Mouse (Mus musculus) hindbrain, embryonic 10.5 days (tissue): ENCODE data around the gene Gm28230. TPM values are rescaled to one million over a fixed set of nuclear protein-coding genes. Genes with fewer than 3 reads are reported as not detected.

Experiments used
- DNase-seq: peaks from one replicate; pipeline ENCODE4 v3.0.0-alpha.2; 2017; ENCODE audit warnings: low spot score
- H3K27ac ChIP-seq: fragments of 300-500 bp; sonication (generic); 2 replicates; pipeline ENCODE4 v1.5.1; 2016; ENCODE audit warnings: mild to moderate bottlenecking, moderate library complexity
- H3K27me3 ChIP-seq: fragments of 300-500 bp; sonication (generic); 2 replicates; pipeline ENCODE4 v1.6.1; 2016; ENCODE audit warnings: mild to moderate bottlenecking; ENCODE audit not compliant: poor library complexity, insufficient read depth, severe bottlenecking
- H3K36me3 ChIP-seq: fragments of 300-500 bp; sonication (generic); 2 replicates; pipeline ENCODE4 v1.6.1; 2016; ENCODE audit warnings: mild to moderate bottlenecking, moderate library complexity
- H3K4me1 ChIP-seq: fragments of 300-500 bp; sonication (generic); replicated peaks from 2 replicates; pipeline ENCODE4 v1.6.1; 2016; ENCODE audit warnings: mild to moderate bottlenecking
- H3K4me3 ChIP-seq: fragments of 300-500 bp; sonication (generic); 2 replicates; pipeline ENCODE4 v1.5.1; 2016; ENCODE audit warnings: mild to moderate bottlenecking, moderate library complexity
- H3K9me3 ChIP-seq: fragments of 300-500 bp; sonication (generic); 2 replicates; pipeline ENCODE4 v1.6.1; 2016; ENCODE audit warnings: mild to moderate bottlenecking, moderate library complexity
- WGBS: fragments of 180-500 bp; shearing (Covaris S2); methylation state at CpG from one replicate; pipeline ENCODE4 v1.1.7; 2016; 5-methylcytosine and 5-hydroxymethylcytosine counted together
- polyA plus RNA-seq: library from polyadenylated mRNA; unstranded; fragments of >200 nt; fragmentation: Nextera tagmentation; extraction: Ambion mirVana; gene quantifications from 2 replicates; pipeline ENCODE4 v1.2.1, GENCODE M21; 2016

Gm28230 gene
- polyA plus RNA-seq, 1 experiment from 2014 or later, result not detected

DNA sequence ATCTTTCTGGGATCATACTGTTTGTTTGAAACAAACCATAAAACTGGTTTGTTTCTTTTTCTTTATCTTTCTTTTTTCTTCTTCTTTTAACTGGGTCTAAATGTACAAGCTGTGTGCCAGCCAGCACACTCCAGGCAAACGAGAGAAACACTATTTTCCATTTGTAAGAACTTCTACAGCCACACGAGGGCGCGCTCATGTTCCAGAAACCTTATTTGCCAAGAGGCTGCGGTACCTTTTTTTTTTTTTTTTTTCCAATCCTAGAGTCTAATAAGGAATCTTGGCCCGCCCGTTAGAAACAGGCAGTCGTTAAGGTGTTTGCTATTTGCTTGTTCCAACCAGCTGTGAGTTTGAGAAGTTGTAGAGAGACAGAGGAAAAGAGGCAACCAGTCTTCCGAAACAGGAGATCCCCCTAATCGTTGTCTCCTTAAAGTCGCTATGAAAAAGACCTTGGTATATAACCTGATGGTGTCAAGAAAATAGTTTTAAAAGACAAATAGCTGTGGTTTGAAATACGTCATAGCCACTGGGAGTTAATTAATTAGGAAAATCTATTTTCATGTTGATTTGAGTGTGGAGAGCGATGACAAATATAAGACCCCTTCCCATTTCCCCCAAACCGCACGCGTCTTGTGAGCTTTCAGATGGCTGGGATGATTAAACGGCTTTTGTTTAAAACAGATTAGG is 40.1 kb upstream of the Gm28230 start:
- 5% methylated on average over 17 of the region's 17 CpGs for WGBS
- DNase-seq, result peak; percentile 75
- no peak overlapping the region for H3K4me3 ChIP-seq
- peaks cover 23% of the 10 kb centered on the region for H3K4me1 ChIP-seq
- H3K27me3 ChIP-seq, result peaks cover 100% of the 10 kb centered on the region
- no peak overlapping the region for H3K27ac ChIP-seq
- H3K36me3 ChIP-seq, result no peaks in the 10 kb centered on the region
- no peaks in the 10 kb centered on the region for H3K9me3 ChIP-seq

DNA sequence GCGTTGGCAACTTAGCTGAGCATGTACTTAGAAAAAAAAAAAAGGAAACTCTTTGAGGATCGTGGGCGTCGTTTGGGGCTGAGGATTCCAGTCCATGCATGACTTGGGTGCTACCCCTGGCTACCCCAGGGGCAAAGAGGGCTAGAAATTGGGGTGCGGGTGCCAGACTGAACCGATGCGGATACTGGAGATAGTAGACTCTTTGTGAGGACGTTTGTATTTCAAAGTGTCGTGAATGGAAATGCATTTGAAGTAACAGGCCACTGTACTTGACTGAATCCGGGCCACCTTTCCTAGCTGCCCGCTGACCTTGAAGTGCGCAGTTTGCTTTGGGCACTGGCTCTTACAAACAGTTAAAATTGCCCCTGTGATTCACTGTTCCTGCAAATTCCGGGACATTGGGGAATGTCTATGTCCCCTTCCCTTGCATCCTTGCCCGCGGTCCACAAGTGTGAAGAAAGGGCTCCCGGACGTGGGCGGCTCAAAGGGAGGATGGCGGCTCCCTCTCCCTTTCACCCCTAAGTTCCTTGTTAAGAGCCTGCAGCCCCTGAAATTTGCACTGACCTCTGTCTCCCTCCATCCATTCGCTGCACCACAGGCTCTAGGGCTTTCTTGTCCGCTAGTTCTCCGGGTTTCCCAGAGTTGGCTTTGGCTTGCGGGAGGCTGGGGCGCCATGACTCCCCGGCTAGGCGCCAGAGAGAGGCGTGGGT is 39.4 kb upstream of the Gm28230 start:
- DNase-seq, result peak; percentile 51

DNA sequence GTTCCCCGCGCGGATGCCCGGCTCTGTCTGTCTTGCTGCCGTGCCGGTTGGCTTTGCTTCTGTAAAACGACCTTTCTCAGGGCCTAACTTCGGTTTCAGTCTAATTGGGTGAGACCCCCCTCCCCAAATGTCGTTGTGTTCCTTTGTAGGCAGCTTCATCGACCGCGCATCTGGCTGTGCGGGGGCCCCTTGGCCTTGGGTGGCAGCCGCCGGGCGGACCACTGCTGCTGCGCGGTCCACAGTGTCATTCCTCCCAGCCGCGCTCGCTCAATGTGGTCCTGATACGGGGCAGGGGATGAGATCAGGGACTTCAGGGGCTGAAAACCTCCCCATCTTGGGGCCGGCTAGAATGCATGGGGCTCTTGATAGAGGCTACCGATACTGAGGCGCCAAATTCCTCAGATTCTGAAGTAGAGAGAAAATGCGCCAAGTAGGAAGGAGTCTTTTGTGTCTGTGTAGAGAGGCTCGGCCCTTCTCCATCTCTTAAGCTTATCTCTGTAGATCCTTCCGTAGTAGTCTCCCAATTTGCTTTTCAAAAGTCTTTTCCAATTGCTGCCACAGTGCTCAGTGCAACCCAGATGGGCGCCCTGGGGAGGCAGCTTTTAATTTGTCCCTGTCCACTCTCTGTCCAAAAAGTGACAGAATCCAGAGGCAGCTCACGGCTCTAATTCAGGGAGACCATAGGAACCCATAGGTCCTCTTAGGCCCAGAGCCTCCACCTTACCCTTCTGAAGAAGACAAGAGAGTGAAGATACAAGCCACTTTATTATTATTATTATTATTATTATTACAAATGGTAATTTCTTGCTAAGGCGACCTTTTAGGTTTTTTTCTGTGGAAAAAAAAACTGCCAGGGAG is 38.6 kb upstream of the Gm28230 start:
- no peak overlapping the region for H3K4me3 ChIP-seq
- peak; percentile 54 for DNase-seq
- no peaks in the 10 kb centered on the region for H3K36me3 ChIP-seq
- H3K4me1 ChIP-seq, result peaks cover 19% of the 10 kb centered on the region
- H3K27ac ChIP-seq, result no peak overlapping the region
- H3K9me3 ChIP-seq, result no peaks in the 10 kb centered on the region
- H3K27me3 ChIP-seq, result peaks cover 100% of the 10 kb centered on the region
- WGBS, result under 1% methylated on average over 31 of the region's 31 CpGs

More for the DNA sequence above, 39.4 kb upstream of the Gm28230 start:
- Histone ChIP-seq H3K4me1 (peaks cover 19% of the 10 kb centered on the region), H3K27me3 (peaks cover 100% of the 10 kb centered on the region), H3K9me3 (no peaks in the 10 kb centered on the region), H3K36me3 (no peaks in the 10 kb centered on the region), H3K27ac (no peak overlapping the region), H3K4me3 (no peak overlapping the region)
- WGBS, result under 1% methylated on average over 27 of the region's 27 CpGs

DNA sequence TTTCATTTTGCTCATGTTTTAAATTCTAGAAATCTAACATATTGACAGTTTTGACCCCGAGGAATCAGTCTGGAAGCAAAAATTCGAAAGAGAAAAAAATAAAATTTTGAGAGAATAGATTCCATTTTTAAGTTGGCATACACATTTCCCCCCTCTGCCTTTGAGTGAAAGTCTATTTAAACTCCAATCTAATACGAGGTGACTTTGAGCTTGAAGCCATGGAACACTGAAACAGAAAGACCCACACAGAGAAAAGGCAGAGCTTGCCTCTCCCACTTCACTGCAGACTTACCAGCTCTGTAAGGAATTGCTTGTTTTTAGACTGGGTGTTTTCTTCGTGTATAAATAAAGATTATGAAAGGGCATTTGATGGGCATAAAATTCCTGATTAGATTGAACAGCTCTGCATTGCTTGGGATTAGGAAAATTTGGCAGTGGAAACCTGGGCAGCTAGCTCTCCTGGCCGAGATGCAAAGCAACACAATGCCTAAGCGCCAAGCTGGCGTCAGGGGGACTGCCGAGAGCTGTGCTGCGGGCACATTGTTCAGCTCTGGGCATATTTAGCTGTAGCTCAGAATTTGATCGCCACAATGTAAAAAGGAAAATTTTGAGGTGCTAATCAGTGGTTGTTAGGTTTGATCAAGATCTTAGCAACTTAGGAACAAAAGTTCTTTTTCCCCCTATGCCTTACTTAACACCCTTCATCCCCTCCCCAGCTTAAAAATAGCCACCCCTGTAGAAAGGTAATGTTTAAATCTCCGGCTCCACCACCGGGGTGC is 37.5 kb upstream of the Gm28230 start:
- WGBS, result 4% methylated on average over 12 of the region's 12 CpGs
- Histone ChIP-seq H3K27me3 (peaks cover 100% of the 10 kb centered on the region), H3K36me3 (no peaks in the 10 kb centered on the region), H3K9me3 (no peaks in the 10 kb centered on the region), H3K27ac (no peak overlapping the region), H3K4me1 (peaks cover 17% of the 10 kb centered on the region), H3K4me3 (no peak overlapping the region)
- DNase-seq, result peak; percentile 52

DNA sequence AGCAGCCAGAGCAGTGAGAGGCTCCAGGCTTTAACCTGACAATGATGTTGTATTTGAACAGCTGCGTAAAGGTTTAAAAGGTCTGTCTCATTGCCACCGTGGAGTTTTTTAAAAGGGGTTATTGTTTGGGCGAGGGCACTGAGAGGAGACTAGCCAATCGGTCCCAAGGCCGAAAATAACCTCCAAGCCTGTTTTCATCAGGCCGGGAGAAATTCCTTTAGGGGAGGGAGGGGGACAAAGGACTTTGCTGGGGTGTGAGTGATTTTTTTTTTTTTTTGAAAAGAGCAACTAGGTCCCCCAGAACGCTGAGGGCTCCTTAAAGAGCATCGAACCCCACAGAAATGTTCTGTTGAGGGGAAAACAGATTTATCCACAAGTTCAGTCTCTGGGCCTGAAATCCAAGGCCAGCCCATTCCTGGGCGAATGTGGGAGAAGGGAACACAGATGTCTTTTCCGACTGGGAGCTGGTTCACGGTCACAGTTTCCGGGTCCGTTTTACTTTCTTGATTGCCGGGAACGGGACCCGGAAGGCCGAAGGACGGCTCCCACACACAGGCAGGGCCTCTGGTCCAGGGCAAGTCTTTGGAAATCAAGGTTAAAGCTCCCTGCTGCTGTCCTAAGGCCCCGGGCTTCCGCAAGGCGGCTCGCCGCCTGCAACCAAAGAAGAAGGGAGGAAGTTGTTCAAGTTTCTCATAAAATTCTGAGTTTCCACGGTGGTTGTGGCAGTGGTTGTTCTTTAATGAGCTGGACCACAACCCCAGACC is 36.8 kb upstream of the Gm28230 start:
- Histone ChIP-seq H3K9me3 (no peaks in the 10 kb centered on the region), H3K4me3 (no peak overlapping the region), H3K27me3 (peaks cover 100% of the 10 kb centered on the region), H3K27ac (no peak overlapping the region), H3K36me3 (no peaks in the 10 kb centered on the region), H3K4me1 (peaks cover 17% of the 10 kb centered on the region)
- peak; percentile 65 for DNase-seq
- 1% methylated on average over 24 of the region's 24 CpGs for WGBS

DNA sequence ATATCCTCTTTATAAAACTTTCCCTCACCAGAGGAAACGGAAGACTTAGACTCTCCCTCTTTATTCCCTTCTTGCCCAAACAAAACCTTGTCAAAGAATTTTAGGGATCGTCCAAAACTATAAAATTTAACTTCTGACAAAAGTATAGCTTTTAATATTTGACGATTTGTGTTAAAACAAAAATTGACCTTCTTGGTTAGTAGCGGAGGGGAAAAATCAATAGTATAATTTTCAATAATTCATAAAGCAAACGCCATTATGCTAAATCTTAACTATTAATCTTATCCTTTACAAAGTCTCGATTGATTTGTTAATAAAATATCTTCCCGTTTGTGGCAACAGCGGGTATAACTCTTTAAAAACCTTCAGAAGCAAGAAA is 36.2 kb upstream of the Gm28230 start:
- DNase-seq, result no peak
- WGBS, result 9% methylated on average over 8 of the region's 8 CpGs
- no peak overlapping the region for H3K4me3 ChIP-seq
- peaks cover 100% of the 10 kb centered on the region for H3K27me3 ChIP-seq
- H3K36me3 ChIP-seq, result no peaks in the 10 kb centered on the region
- no peaks in the 10 kb centered on the region for H3K9me3 ChIP-seq
- H3K4me1 ChIP-seq, result peaks cover 17% of the 10 kb centered on the region
- no peak overlapping the region for H3K27ac ChIP-seq

DNA sequence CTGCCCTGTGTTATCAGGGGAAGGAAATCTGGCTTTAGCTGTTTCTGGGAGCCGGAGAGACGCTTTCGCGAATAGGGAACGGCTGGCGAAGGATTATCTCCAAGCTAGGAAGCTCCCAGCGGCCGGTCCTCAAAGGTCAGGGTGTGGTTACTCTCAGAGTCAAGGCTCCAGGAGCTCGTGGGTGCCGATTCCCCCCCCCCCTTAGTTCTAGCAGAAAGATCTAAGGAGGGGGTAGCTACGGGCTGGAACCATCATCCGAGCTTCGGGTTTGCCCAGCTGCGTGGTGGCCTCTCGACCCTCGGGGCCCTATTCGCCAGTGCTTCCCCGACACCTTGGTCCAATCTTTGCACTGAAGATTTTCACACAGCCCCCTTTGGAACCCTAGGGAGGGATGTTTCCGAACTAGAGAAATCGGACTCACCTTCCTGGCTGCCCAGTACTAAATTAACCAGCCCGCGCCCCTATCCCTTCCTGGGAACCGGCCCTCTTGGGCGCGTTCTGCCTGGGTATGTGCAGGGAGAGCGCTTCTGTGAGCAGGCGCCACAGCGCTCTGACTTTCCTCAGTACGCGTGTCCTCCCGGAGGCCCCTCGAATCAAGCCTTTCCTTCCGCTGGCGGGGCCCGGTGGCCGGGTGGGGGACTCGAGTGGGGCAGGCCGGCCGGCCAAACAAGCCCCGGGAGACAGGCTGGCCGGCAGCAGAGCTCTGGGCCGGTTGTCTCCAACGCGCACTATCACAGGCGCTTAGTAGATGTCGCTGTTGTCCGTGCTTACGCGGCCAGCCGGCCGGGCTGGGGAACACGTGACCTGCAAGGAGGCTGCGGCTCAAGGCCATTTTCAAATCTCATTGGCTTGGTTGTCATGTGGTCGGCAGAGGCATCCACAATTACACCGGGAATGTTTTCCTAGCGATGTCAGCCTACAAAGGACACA is 35.2 kb upstream of the Gm28230 start, which contains the start of gene Hoxd10:
Gene Hoxd10, plus strand, starts transcription at position 903 of the 930 bp plus-strand sequence.
- H3K4me1 ChIP-seq, result peaks cover 17% of the 10 kb centered on the region
- no peaks in the 10 kb centered on the region for H3K9me3 ChIP-seq
- H3K27ac ChIP-seq, result no peak within 1 kb of the TSS
- peaks cover 100% of the 10 kb centered on the region for H3K27me3 ChIP-seq
- peak; percentile 89 for DNase-seq
- H3K36me3 ChIP-seq, result no peaks in the 10 kb centered on the region
- WGBS, result under 1% methylated on average over 56 of the region's 56 CpGs
- peak within 1 kb of the TSS; percentile 29 for H3K4me3 ChIP-seq

DNA sequence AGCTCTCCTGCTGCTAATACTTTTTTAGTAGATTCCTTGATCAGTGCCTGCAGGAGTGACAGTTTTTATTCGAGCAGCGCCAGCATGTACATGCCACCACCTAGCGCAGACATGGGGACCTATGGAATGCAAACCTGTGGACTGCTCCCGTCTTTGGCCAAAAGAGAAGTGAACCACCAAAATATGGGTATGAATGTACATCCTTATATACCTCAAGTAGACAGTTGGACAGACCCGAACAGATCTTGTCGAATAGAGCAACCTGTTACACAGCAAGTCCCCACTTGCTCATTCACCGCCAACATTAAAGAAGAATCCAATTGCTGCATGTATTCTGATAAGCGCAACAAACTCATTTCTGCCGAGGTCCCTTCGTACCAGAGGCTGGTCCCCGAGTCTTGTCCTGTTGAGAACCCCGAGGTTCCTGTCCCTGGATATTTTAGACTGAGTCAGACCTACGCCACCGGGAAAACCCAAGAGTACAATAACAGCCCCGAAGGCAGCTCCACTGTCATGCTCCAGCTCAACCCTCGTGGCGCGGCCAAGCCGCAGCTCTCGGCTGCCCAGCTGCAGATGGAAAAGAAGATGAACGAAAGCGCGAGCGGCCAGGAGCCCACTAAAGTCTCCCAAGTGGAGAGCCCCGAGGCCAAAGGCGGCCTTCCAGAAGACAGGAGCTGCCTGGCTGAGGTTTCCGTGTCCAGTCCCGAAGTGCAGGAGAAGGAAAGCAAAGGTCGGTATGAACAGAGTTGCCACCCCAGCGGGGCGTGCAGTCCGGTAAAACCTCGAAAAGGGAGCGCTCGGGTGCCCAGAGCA is 34.3 kb upstream of the Gm28230 start:
- no peaks in the 10 kb centered on the region for H3K9me3 ChIP-seq
- WGBS, result 5% methylated on average over 35 of the region's 35 CpGs
- DNase-seq, result peak; percentile 55
- no peak overlapping the region for H3K27ac ChIP-seq
- H3K4me3 ChIP-seq, result 0 out of 2 replicates have a peak overlapping the region, but pooled peaks have one; percentile 29
- H3K4me1 ChIP-seq, result peaks cover 17% of the 10 kb centered on the region
- H3K36me3 ChIP-seq, result no peaks in the 10 kb centered on the region
- H3K27me3 ChIP-seq, result peaks cover 100% of the 10 kb centered on the region

DNA sequence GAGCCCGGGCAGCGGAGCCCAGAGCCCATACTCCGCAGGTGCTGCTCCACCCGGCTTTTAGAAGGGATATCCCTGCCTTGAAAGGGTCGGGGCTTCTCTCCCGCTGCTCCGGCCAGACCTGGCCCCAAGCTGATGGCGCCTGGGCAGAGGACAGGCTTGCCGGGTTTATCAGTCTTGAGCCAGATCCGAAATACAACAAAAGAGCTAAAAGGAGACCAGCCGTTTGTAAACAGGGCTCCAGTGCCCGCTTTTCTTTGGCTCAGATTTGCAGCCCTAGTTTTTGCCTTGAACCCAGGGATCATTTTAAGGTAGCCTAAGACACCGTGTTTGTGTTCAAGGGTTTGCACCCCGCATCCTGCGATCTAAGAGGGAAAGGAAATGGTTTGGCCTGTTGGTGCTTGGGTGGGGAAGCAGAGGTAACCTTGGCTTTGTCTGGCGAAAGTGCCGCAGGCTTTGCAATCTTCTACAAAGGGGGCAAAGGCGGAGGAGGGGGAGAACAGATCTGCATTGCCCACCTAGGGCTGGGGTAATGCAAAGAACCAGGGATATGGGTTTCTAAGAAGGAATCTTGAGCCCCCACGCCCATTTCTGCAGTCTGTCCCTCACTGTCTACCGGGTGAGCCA is 33.6 kb upstream of the Gm28230 start:
- peak; percentile 56 for DNase-seq
- H3K9me3 ChIP-seq, result no peaks in the 10 kb centered on the region

DNA sequence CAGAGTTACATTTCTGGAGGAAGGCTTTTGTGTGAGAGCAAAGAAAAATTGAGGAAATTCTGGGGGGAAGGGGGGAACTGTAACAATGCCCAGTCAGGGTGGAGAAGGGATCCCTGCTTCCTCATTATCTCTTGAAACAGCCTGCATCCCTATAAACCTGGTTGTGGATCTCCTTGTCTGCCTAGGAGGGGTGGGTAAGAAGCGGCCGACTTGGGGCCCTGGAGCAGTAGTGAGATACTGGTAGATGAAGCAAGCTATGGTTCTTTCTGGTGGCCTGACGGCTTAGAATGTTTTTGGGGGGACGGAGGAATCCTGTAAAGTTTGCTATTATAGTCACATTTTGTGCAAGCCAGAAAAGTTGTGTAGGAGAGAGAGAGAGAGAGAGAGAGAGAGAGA is 33.1 kb upstream of the Gm28230 start:
- no peaks in the 10 kb centered on the region for H3K36me3 ChIP-seq
- H3K4me3 ChIP-seq, result no peak overlapping the region

More for the DNA sequence above, 33.6 kb upstream of the Gm28230 start:
- 1% methylated on average over 20 of the region's 20 CpGs for WGBS
- H3K4me1 ChIP-seq, result peaks cover 23% of the 10 kb centered on the region
- no peak overlapping the region for H3K4me3 ChIP-seq
- H3K27me3 ChIP-seq, result peaks cover 100% of the 10 kb centered on the region
- no peaks in the 10 kb centered on the region for H3K36me3 ChIP-seq
- no peak overlapping the region for H3K27ac ChIP-seq

More for the DNA sequence above, 33.1 kb upstream of the Gm28230 start:
- H3K27me3 ChIP-seq, result peaks cover 100% of the 10 kb centered on the region
- no peak for DNase-seq
- H3K27ac ChIP-seq, result no peak overlapping the region
- H3K9me3 ChIP-seq, result no peaks in the 10 kb centered on the region
- peaks cover 28% of the 10 kb centered on the region for H3K4me1 ChIP-seq
- 7% methylated on average over 4 of the region's 4 CpGs for WGBS
